Mouse (Mus musculus) cerebellum, adult 9-10 months (tissue): ENCODE data around the gene Shld2.

ENCODE experiments used
- DNase-seq: peaks from one replicate; pipeline ENCODE4 v3.0.0; 2022

The Shld2 gene

DNA sequence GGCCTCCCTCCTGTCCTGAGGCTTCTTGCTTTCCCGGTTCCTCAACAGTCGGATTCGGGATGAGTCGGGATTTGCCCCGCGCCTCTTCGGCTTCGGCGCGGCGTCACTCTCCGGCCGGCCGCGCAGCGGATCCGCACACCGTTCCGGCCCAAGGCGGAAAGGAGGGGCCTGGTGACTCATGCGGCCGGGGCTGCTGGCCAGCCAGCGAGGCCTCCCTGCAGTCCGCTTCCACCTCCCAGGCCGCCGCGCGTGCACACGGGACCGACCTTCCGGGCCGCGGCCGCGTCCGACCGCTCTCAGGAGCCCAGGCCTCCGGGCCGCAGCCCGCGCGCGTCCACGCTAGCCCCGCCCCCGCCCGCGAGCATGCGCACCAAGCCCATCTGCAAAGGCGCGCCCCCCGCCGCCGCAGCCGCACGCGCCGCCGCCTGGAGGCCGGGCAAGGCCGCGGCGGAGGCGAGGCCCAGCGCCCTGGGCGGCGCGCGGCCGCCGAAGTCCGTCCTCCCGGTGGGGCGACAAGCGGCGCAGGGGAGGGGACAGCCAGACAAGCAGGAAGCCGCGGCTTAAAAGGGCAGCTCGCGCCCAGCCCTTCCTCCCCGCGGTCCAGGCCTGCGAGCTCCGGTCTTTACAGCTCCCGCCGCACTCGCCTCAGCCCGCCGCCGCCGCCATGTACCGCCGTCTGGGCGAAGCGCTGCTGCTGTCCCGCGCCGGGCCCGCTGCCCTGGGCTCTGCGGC, at the start of gene Shld2, which contains the start of gene Glud1:
Gene Shld2 (minus strand): TSS at position 260 of the 732 bp plus-strand sequence.
Gene Glud1 (plus strand): TSS at position 494 of the 732 bp plus-strand sequence.
- DNase-seq, result peak; percentile 94

DNA sequence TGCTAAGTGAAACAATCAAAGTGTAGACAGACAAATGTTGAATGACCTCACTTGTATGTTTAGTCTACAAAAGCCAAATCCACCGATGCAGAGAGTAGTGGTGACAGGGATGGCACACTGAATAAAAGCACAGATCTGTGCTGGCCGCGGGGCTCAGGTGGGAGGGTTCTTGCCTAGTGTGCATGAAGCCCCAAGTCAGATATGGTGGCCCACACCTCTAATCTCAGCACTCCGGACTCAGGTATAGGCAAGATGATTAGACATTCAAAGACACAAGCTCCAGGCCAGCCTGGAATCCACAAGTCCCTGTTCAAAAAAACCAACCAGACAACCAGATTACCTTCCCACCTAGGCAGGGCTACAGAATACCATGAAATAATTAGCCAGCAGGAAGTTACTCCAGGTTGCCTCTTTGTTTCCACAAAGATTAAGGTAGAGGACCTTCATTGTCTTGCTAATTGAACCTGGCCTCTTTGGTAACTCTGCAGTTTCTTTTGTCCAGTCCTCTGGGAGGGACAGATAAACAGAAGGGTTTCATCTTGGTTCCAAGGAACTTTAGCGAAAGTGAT, 49.5 kb upstream of the Shld2 start:
- no peak for DNase-seq

DNA sequence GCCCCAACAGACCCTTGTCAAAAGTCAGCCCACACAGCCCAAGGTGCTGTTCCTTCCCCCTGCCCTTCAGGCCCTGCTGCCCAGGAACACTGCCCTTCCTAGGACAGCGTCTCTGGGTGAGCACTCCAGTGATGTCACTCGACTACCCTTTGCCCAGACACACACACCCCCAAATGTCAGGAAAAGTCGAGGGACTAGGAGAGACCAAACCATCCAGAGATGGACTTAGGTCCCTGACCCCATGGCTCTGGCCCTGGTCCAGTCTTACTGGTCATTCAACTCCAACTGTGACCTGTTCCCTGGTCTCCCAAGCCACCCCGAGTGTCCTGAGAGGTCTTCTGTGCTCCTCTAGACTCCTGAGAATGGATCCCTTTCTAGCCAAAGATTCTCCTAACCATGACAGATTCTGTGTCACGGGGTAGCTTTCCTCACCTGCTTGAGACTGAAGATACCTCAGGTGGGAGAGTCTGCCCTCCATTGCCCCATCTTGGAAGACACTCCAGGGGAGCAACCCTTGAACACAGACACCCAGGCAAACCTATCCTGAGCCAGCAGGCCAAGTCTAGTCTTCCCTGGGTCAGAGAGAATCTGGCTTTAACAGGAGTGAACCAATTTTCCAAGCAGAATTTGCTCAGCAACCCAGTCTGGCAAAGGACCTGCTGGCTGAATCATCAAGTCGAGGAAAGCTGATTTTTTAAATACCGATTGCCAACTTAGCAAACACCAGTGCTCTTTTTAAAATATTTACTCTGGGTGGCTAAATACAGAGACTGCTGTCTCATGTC, 47.6 kb upstream of the Shld2 start:
- DNase-seq, result no peak

DNA sequence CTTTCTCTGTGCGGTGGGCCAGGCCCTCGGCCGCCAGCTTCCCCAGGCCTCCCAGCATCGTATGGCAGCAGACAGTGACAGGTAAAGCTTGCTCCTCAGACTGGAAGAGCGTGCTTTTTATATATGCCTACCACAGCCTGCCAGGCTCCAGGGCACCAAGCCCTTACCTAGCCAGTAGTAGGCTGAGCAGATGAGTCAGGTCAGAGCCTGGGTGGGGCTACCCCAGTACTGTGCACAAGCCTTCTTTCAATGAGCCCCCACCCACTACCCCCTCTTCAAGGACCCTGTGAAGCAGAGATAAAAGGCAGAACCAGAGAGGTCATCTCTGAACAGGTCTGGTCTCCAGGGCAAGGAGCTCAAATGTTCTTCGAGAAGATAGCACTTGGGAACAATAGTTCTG, 45.0 kb upstream of the Shld2 start, which contains the start of gene Fam25c:
Gene Fam25c (minus strand): TSS at position 133 of the 400 bp plus-strand sequence.
- no peak for DNase-seq

DNA sequence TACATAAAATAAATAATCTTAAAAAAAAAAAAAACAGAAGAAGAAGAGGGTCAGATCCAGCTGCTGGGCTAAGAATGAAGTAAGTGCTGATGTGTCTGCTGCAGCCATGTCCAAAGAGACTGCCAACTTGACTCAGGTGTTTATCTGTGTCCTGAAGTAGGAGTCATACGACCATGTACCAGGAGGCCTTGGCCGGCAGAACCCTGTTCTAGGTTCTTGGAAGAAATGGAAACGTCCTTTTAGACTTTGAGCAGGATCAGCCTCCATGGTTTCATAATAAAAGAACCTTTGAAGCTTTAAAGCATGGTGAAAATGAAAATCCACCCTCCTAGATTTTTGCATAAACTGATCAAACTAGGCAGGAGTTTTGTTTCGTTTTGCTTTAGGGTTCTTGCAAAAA, 44.2 kb upstream of the Shld2 start:
- no peak for DNase-seq

DNA sequence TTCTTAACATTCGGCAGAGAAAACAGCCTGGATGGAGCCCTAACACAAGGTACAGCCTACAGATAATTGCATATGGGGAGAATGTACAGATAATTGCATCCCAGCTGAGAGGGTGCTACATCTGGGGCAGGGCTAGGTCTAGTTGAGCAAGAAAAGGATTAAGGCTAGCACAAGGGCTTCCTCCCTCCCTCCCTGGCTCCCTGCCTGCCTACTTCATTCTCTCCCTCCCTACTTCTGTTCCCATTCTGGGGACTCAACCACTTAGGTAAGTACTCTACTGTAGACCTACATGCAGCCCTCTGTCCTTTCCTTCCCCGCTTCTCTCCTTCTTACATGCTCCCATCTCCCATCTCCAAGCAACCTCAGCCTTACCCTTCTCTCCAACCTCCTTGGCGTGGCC, 43.0 kb upstream of the Shld2 start:
- no peak for DNase-seq

DNA sequence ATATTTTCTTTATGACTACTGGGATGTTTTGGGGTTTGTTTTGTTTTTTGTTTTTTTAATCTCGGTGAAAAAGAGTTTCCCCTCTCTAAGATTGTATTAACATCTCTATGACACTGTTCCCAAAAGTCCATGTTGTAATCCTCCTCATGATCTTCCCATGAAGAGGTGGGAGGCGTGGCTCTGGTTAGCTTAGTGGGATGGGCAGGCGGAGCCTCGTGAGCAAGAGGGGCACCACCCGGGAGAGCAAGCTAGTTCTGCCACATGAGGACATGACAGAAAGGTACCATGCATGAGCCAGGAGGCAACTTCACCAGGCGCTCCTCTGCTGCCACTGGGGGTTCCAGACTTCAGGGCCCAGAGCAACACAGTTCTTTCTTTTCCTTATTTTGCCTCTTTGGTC, 42.2 kb upstream of the Shld2 start:
- DNase-seq, result no peak

DNA sequence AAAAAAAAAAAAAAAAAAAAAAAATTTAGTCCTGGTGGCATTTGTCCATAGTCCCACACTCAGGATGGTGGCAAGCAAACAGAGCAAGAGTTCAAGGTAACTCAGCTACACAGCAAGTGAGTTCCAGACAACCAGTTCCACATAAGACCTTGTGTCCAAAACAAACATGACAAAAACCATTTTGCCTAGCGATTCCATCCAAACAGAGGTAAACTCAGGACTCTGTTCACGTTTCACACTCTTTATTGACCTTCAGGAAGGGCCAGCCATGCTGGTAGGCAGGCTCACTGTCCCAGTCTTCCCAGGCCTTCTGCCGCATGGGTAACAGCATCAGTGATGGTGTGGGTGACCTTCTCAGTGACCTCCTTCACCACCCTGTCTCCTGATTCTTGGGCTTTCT, 41.4 kb upstream of the Shld2 start:
- no peak for DNase-seq

DNA sequence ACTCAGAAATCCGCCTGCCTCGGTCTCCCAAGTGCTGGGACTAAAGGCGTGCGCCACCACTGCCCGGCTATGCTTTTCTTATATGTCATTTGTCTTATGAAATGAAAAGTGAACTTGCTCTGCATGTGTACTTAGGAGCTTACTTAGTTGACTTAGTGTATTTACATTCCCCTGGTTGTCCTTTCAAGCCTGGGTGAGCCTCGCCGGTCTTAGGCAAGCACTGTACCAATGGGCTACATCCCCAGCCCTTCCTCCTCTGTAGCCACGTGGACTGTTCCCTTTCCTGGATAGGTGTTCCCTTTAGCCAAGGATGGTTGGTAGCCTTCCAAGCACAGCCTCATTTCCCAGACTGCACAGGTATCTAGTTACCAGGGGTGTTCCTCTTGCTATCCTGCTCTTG, 38.7 kb upstream of the Shld2 start:
- no peak for DNase-seq

DNA sequence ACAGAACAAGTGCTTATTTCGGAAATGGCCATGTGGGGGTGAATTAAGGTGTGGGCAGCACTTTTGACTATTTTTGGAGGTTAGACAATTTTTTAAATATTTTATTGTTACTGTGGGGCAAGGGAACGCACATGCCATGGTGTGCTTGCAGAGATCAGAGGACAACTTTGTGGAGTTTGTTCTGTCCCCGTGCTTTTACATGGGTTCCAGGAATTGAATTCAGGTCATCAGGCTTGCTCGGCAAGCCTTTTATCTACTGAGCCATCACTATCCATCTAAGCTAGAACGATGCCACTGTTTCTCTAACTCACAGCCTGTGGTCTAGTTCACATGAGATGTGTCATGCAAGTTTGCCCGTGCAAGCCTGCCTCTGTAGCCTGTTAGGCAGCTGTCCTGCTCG, 38.0 kb upstream of the Shld2 start:
- DNase-seq, result no peak

DNA sequence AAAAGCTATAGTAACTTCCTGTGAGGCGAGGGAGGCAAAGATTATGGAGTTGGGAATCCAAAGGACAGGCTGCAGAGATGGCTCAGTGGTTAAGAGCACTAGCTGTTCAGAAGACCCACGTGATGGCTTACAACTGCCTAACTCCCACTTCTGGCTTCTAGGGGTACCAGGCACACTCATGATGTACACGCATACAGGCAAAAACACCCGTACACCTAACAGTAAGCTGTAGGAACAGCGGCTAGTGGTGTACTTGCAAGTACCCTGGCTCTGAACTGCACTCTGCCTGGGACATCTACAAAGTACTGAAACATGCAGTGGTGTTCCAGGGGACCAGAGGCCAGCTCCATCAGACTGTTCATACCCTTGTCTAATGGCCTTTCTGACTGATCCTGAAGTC, 36.8 kb upstream of the Shld2 start:
- DNase-seq, result no peak

DNA sequence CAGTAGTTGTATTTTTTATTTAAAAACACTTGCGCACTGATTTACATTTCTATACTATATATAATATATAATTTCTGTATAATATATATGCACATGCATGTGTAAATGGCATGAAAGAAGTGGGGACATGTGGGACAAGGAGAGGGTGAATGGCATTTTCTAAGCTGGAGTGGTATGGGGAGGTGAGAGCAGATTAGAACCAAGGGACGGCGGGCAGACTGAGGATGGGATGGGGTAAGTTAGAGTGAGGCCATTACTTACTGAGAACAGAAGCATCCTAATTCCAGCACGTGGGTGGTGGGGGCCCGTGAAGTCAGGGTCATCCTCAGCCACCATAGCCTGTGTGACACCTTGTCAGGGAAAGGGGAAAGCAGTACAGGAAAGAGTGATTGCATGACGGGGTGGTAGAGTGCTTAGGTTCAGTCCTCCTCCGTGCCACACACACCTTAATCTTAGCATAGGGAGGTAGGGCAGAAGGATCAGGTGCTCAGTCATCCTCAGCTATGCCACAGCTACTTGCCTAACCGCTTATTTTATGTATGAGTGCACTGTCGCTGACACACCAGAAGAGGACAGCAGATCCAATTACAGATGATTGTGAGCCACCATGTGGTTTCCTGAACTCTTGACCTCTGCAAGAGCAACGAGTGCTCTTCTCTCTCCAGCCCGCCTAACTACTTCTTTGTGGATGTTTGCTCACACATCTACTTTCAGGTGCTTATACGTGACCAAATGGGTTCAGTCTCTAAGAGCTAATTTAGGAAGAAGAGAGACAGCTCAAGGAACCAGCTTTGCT, 35.7 kb upstream of the Shld2 start:
- DNase-seq, result no peak

DNA sequence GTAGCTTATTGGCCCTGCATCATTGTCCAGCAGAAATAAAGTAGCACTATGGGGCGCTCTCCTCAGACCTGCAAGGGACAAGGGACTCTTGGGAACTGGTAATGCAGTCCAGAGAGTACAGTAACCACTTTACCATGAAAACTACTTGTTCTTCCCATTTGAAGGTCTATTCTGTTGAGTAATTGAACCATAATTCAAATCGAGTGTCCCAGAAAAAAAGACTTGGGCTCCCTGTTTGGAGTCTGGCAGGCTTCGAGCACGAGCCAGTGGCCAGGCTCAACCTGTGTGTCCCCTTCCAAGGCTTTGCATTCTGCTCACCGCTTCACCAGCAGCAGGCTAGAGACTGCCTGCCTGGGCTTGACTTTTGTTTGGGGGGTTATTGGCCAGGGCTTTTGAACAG, 34.1 kb upstream of the Shld2 start:
- no peak for DNase-seq

DNA sequence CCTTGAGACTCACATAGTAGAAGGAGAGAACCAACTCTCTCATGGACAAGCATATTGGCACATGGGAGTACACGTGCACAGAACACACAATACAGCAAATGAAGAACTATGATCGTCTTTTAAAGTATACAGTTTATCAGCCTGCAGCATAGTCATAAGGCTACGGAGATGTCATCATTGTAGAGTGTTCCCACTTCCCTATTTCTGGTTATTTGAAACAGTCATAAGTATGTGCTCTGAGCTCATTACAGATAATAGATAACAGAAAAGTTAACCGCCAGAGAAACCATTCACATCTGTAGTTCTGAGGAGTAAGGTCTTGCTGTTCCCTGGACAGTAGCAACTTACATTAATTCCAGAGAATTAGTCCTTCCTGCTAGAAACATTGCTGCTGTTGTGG, 32.8 kb upstream of the Shld2 start:
- DNase-seq, result no peak

DNA sequence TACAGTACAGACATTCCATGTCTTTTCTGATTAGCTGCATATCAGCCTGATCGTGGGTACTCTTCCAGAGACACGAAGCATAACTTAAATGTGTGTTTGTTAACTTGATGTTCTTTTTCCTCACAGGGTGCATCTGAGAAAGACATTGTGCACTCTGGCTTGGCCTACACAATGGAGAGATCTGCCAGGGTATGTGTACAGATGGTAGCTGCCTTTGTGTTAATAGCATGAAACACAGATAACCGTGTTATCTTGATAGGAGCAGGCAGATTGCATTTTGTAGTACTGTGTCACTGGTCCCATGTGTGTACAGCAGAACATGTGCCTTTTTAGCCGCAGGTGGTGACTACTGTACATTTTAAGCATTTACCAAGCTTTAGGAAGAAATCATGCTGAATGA, 31.7 kb upstream of the Shld2 start:
- DNase-seq, result no peak

DNA sequence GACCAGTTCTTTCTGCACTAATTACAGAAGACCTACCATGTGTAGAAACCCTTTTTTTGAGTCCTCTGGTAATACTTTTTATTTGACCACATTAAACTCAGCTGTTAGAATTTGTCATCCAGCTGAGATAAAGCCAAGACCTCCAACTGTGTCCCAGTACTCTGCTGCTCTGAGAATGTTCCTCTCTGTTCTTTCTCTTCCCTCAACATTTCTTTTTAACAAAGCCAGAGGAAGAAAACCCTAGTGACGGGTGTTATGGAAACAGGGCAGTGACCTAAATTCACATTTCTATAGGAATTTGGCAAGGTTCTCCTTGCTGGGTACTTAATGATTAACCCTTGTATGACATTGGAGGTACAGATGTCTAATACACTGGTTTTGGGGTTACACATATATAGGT, 29.2 kb upstream of the Shld2 start:
- DNase-seq, result peak; percentile 26

DNA sequence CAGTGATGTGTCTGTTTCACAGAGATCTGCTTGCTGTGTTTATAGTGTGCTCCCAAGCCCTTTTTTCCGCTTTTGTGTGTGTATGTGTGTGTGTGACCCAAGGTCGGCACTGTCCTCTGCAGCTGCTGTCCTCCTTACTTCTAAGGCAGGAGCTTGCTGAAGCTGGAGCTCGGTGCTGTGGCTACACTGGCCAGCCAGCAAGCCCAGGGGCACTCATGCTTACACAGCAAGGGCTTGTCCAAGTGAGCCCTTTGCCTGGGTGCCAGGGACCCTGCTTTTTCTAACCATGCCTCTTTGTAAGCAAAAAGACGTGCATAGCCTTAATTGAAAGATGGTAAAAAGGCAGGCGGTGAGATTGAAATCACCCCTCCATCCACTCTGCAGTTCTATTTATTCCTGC, 22.2 kb upstream of the Shld2 start:
- DNase-seq, result no peak

DNA sequence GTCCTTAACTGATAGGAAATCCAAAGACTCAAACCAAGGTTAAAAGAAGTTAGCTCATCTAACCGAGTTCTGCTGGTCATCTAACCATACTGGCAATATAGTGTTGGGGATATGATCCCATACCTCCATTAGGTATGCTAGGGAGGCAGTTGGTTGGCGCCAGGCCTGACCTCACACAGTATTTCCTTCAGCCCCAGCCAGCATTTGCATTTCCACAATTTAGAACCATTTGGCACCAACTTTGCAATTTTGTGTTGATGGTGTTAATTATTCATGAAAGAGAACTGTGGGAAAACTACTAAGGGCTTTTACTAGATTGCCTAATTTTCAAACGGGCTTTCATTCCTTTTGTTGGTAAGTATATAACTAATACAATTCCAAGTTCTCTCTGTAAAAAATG, 21.6 kb upstream of the Shld2 start:
- DNase-seq, result no peak

DNA sequence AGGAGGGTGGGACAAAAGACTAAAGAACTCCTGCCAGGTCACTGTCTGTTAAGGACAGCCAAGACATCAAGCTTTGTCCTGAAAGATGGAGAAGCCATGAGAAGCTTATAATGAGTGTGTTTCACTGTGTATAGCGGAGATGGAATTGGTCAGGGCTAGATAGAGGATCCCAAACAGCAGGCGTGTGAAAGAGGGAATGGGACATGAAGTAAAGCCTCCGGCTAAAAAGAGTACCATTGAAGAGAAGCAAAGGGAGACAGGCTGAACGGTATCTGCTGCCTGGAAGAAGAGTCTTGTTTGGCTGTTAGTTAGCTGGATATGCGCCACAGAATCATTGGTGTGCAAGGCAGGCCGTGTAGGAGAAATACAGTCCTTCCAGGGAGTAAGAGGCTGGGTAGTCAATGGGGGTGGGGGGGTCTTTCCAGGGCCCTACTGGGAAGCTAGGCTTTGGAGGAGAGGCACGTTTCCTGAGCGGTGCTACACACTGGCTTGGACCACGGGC, 20.4 kb upstream of the Shld2 start:
- no peak for DNase-seq

DNA sequence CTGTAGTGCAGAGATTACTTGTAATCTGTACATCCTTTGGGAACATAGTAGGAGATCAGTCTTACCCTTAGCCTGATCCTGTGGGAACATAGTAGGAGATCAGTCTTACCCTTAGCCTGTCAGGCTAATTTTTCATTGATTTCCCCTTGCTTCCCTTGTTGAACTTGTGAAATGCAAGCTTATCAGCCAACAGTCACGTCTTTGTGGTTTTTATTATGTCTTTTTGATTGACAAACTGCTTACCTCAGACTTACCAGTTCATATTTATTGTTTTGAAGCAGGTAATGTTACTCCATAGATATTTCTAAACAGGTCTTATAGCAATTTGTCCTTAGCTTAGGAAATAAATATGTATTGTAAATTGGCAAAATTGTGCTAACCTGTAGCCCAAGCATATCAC, 17.3 kb upstream of the Shld2 start:
- DNase-seq, result no peak

DNA sequence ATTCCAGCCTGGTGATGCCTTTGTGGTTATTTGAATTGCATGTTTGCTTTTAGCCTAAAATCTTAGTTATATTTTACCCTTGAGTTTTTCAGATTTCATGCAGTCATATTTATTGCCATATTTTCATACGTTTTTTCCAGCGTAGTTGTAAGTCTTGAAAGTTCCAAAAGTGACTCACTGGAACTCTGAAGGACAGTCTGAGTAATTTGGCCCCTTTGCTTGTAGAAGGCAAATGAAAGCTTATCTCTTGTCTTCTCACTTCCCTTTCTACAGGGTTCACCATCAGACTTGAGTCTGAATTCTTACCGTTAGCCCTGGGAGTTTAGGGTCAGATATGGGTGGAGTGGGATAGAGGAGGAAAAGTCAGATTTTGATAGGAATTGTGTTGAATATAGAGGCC, 16.3 kb upstream of the Shld2 start:
- DNase-seq, result no peak

DNA sequence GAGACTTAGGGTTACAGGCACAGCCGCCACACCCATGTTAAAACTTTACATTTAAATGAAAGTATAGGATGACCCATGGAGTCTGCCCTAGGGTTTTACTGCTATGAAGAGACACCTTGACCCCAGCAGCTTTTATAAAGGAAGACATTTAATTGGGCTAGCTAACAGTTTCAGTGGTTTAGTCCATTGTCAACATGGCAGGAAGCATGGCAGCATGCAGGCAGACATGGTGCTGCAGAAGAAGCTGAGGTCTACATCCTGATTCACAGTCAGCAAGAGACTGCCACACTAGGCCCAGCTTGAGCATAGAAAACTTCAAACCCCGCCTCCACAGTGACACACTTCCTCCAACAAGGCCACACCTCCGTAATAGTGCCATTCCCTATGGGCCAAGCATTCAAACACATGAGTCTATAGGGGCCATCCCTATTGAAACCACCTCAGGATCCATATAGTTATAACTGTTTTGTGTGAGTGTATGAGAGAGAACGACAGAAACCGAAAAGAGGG, 13.3 kb upstream of the Shld2 start:
- DNase-seq, result no peak

DNA sequence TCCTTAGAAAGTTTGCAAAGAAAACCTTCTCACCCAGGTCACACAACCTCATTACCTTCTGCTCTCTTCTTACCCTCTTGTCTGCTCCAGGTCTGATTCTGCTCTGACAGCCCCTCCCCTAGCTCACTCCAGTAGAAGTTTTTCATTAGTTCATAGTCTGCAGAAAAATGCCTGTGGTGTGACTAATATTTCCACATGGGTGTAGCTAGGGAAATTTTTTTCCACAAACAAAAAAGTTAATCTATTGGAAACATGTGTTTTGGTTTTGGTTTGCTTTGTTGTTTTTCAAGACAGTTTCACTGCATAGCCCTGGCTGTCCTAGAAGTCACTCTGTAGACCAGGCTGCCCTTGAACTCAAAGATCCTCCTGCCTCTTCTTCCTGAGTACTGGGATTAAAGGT, 7.8 kb upstream of the Shld2 start:
- DNase-seq, result no peak
